Mouse (Mus musculus): ENCODE measurements at regions not wholly inside any gene's neighbourhood (a gene's known extent, or its start where the extent isn't known, plus 50 kb on each side); places are given as distances from the start of the nearest gene placed in this dataset.

GRCm38 (mm10) chr10:43792618-43793017 is 108.9 kb downstream of the Qrsl1 start:
- no peak for TF ChIP-seq CTCF (IDR thresholded peaks at IDR 0.05; ENCODE audit: low read depth, low read length)
- TF ChIP-seq POLR2AphosphoS5 (IDR thresholded peaks at IDR 0.05; ENCODE audit: insufficient replicate concordance, low read depth, low read length): no peak
- TF ChIP-seq TAL1 (conservative IDR thresholded peaks at IDR 0.05; ENCODE audit: low read depth, low read length): no peak
- TF ChIP-seq GATA1 (IDR thresholded peaks at IDR 0.05; ENCODE audit: borderline replicate concordance, low read length): no peak
